Mouse (Mus musculus) heart, adult 2 months (tissue): Measurements from ENCODE around the gene Camk2d. TPM values are rescaled to one million over a fixed set of nuclear protein-coding genes. Genes with fewer than 3 reads are reported as not detected.

Experiments used
- DNase-seq, 2 experiments: peaks; one replicate each; pipeline ENCODE4 v3.0.0; 2021
- H3K27ac ChIP-seq: fragments of 200-600 bp; 2 replicates; pipeline ENCODE4 v1.8.1; 2022
- H3K27me3 ChIP-seq: fragments of 200-500 bp; 2 replicates; pipeline ENCODE4 v1.6.1; 2012; ENCODE audit warnings: mild to moderate bottlenecking, low read length, inconsistent platforms, mixed read lengths; ENCODE audit not compliant: control insufficient read depth, insufficient read depth
- H3K36me3 ChIP-seq: fragments of 200-500 bp; 2 replicates; pipeline ENCODE4 v1.6.1; 2012; ENCODE audit warnings: low read length, inconsistent platforms; ENCODE audit not compliant: control insufficient read depth, insufficient read depth
- H3K4me1 ChIP-seq: fragments of 200-500 bp; 2 replicates; pipeline ENCODE4 v1.6.1; 2011; ENCODE audit warnings: low read length; ENCODE audit not compliant: control insufficient read depth, insufficient read depth
- H3K4me3 ChIP-seq: fragments of 200-600 bp; 2 replicates; pipeline ENCODE4 v1.8.1; 2022
- H3K79me2 ChIP-seq: fragments of 200-500 bp; replicated peaks from 2 replicates; pipeline ENCODE4 v1.6.1; 2012; ENCODE audit warnings: mild to moderate bottlenecking, inconsistent platforms, low read length, moderate library complexity, mixed read lengths; ENCODE audit not compliant: control insufficient read depth, insufficient read depth
- H3K9ac ChIP-seq: fragments of 200-500 bp; 2 replicates; pipeline ENCODE4 v1.6.1; 2012; ENCODE audit warnings: low read depth, mild to moderate bottlenecking, control low read depth, inconsistent platforms, low read length, mixed read lengths
- CTCF ChIP-seq: fragments of 200-600 bp; IDR thresholded peaks from 2 replicates; pipeline ENCODE4 v1.8.1; 2022; ENCODE audit warnings: antibody characterized with exemption, mild to moderate bottlenecking, moderate library complexity
- EP300 ChIP-seq: fragments of 200-500 bp; IDR thresholded peaks from 2 replicates; pipeline ENCODE4 v1.6.1; 2011; ENCODE audit warnings: low read depth, low read length, control low read depth; ENCODE audit not compliant: insufficient read depth
- POLR2A ChIP-seq: fragments of 200-500 bp; IDR thresholded peaks from 2 replicates; pipeline ENCODE4 v1.6.1; 2011; ENCODE audit warnings: mild to moderate bottlenecking, low read depth, low read length, control low read depth; ENCODE audit not compliant: insufficient read depth
- WGBS: fragments of 180-500 bp; shearing (Covaris S2); methylation state at CpG from one replicate; pipeline ENCODE4 v1.1.7; 2018; 5-methylcytosine and 5-hydroxymethylcytosine counted together
- intact Hi-C: fragments of 180-260 bp; cut with DNase I; formaldehyde crosslinking; loops from one replicate; pipeline ENCODE4 v1.15.1; 2025
- long read RNA-seq: library from polyadenylated mRNA; stranded (forward); transcript quantifications from one replicate; pipeline ENCODE4 v2.0.0, GENCODE M21; 2021
- polyA plus RNA-seq: library from polyadenylated mRNA; depleted of rRNA; stranded (reverse); fragments of >200 nt; gene quantifications from 2 replicates; pipeline ENCODE4 v1.2.3, GENCODE M21; 2012; rRNA removed
- total RNA-seq, 2 experiments: library from RNA; stranded (reverse); gene quantifications; 2 replicates each; pipeline ENCODE4 v1.2.3; 2021

Gene Camk2d
- total RNA-seq, result 100 to 1,000 TPM; 131 to 133 TPM
- 135 and 218 TPM in 2 replicates for polyA plus RNA-seq
- long read RNA-seq, full-length matches to known transcripts, result 44 of 170 reads
- long read RNA-seq, partial matches to known transcripts, result 39 of 170 reads
- long read RNA-seq, other reads (novel, unspliced or antisense), result 87 of 170 reads

DNA sequence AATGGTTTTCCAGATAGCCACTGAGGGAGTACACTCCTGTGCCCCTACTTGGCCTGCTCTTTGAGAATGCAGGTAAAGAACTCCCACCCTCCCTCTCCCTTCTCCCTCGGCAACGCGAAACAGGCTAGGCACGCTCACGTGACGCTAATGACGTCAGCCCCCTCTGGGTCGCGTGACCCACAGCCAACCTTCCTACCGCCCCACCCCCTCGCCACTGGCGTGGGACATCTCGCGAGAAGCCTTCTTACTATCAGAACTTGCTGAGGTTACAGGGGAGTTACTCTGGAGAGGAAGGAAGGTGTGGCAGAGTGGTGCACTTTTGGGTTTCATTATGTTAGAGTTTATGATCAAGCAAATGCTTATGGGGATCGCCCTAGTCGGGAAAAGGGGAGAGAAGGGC is at the start of gene Camk2d:
Gene Camk2d (plus strand): TSS at position 217 of the 400 bp plus-strand sequence.
- Histone ChIP-seq H3K4me1 (no peaks in the 10 kb centered on the region), H3K27ac (peak within 1 kb of the TSS; percentile 99), H3K79me2 (no peaks in the 10 kb centered on the region), H3K36me3 (peaks cover 13% of the 10 kb centered on the region), H3K27me3 (no peaks in the 10 kb centered on the region), H3K4me3 (peak within 1 kb of the TSS; percentile 93), H3K9ac (peak within 1 kb of the TSS; percentile 86)
- peak; percentile 97 for DNase-seq
- WGBS, result under 1% methylated on average over 16 of the region's 16 CpGs
- intact Hi-C loops, result loop anchor here (2.0 to 5.0 kb wide), 4 partner anchors 15 to 175 kb away; no protein-coding TSS in a partner anchor
- no peak for TF ChIP-seq CTCF
- peak; percentile 96 for TF ChIP-seq EP300
- TF ChIP-seq POLR2A, result peak; percentile 99

GRCm38 (mm10) chr3:126547941-126548340 is 48.2 kb upstream of the Camk2d start:
- DNase-seq, result no peak
- Histone ChIP-seq H3K4me1 (no peaks in the 10 kb centered on the region), H3K27me3 (no peaks in the 10 kb centered on the region), H3K79me2 (no peaks in the 10 kb centered on the region), H3K27ac (no peak overlapping the region), H3K4me3 (no peak overlapping the region), H3K9ac (no peak overlapping the region), H3K36me3 (no peaks in the 10 kb centered on the region)
- no peak for TF ChIP-seq POLR2A
- TF ChIP-seq EP300, result no peak
- no peak for TF ChIP-seq CTCF
- intact Hi-C loops, result no loop called here

- Histone ChIP-seq H3K79me2 (no peaks in the 10 kb centered on the region), H3K4me1 (no peaks in the 10 kb centered on the region), H3K9ac (no peak overlapping the region), H3K27me3 (no peaks in the 10 kb centered on the region), H3K4me3 (no peak overlapping the region), H3K27ac (no peak overlapping the region), H3K36me3 (no peaks in the 10 kb centered on the region)
- DNase-seq, result no peak
- 49% methylated on average over 2 of the region's 2 CpGs for WGBS
- TF ChIP-seq EP300 (no peak), POLR2A (no peak), CTCF (no peak)
- intact Hi-C loops, result no loop called here
These were observed 32.5 kb upstream of the Camk2d start for GRCm38 (mm10) chr3:126563646-126564045.

DNA sequence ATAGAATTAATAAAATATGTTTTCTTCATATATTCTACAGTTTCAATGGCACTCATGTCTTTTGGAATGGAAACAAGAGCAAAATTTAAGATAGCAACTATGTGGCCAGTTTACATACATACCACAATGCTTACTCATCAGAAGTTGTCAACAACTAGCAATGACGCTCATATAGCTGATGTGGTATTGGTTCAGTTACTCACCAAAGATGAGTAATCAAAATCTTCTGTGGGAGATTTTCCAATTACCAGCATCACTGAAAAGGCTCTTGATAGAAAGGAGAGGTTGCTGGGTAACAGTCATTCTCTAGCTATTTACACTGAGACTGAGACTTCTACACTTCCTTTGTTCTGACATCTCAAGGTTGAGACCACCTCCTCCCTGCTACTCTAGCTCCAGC is 25.5 kb upstream of the Camk2d start:
- H3K36me3 ChIP-seq, result no peaks in the 10 kb centered on the region
- no peak for DNase-seq
- H3K27me3 ChIP-seq, result no peaks in the 10 kb centered on the region
- no peak overlapping the region for H3K27ac ChIP-seq
- no peak overlapping the region for H3K9ac ChIP-seq
- intact Hi-C loops, result no loop called here
- H3K4me1 ChIP-seq, result no peaks in the 10 kb centered on the region
- H3K79me2 ChIP-seq, result no peaks in the 10 kb centered on the region
- H3K4me3 ChIP-seq, result no peak overlapping the region
- 77% methylated on average over 1 of the region's 1 CpGs for WGBS
- TF ChIP-seq CTCF (no peak), POLR2A (no peak), EP300 (no peak)

- 54% methylated on average over 5 of the region's 5 CpGs for WGBS
- TF ChIP-seq POLR2A, result no peak
- no peak for TF ChIP-seq CTCF
- TF ChIP-seq EP300, result no peak
- Histone ChIP-seq H3K9ac (no peak overlapping the region), H3K4me3 (no peak overlapping the region), H3K27me3 (no peaks in the 10 kb centered on the region), H3K27ac (no peak overlapping the region), H3K79me2 (no peaks in the 10 kb centered on the region), H3K4me1 (no peaks in the 10 kb centered on the region), H3K36me3 (no peaks in the 10 kb centered on the region)
- intact Hi-C loops, result no loop called here
- DNase-seq, result no peak
These were observed 23.2 kb upstream of the Camk2d start for GRCm38 (mm10) chr3:126572915-126573314.

DNA sequence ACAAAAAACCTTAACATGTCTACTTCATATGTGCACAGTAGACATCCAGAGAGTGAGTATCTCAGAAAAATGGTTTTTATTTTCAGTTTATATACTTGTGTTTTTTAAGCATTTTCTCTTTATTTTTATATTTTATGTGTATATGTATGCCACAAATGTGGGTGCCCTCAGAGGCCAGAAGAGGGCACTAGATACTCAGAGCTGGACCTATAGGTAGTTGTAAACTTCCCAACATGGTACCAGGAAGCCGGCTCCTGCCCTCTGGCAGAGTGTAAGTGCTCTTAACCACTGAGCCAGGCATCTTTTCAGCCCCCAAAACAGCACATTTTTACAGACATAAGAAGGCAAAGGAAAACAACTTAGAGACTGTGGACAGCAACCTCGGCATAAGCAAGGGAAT is 20.2 kb upstream of the Camk2d start:
- 63% methylated on average over 2 of the region's 2 CpGs for WGBS
- no peaks in the 10 kb centered on the region for H3K36me3 ChIP-seq
- no peak overlapping the region for H3K27ac ChIP-seq
- no peaks in the 10 kb centered on the region for H3K27me3 ChIP-seq
- H3K9ac ChIP-seq, result no peak overlapping the region
- intact Hi-C loops, result loop anchor here (5.0 kb wide), 2 partner anchors 196 to 326 kb away; no protein-coding TSS in a partner anchor
- no peak overlapping the region for H3K4me3 ChIP-seq
- H3K4me1 ChIP-seq, result no peaks in the 10 kb centered on the region
- no peaks in the 10 kb centered on the region for H3K79me2 ChIP-seq
- TF ChIP-seq POLR2A, result no peak
- TF ChIP-seq CTCF, result peak; percentile 74
- DNase-seq, result no peak
